ENCODE assay signal across 11 mouse cellular contexts in genomic region chr8:105594451-105595242, GRCm38 (mm10). TPM values are rescaled to one million over a fixed set of nuclear protein-coding genes. Genes with fewer than 3 reads are reported as not detected.
DNase-seq lines count a peak whose midpoint lies in the region; ATAC-seq and TF ChIP-seq lines count a peak whose summit lies in the region.
"Had no signal": no experiment of that assay in that cellular context is flagged by ENCODE, and none has a peak within 500 bp of the region (broad histone marks: within the 10 kb centered on the region; RNA-seq: fewer than 3 reads in every experiment).

No protein-coding gene starts in this region.

- peaks cover 23% of the 10 kb centered on the region for H3K4me1 ChIP-seq in lung, embryonic 15.5 days
- no peaks in the 10 kb centered on the region for H3K4me1 ChIP-seq in hindbrain, postnatal 0 days (ENCODE audit: insufficient read depth, low read length)

- H3K36me3 ChIP-seq in lung, embryonic 15.5 days, result no peaks in the 10 kb centered on the region
- H3K36me3 ChIP-seq in hindbrain, postnatal 0 days (ENCODE audit: insufficient read depth, low read length), result no peaks in the 10 kb centered on the region

- H3K9ac ChIP-seq in lung, embryonic 15.5 days, result no peak overlapping the region
- no peak overlapping the region for H3K9ac ChIP-seq in hindbrain, postnatal 0 days (replicated peaks; ENCODE audit: low read length)

- no peak overlapping the region for H3K27ac ChIP-seq in lung, embryonic 15.5 days
- H3K27ac ChIP-seq in hindbrain, postnatal 0 days, result no peak overlapping the region

- TF ChIP-seq CTCF in hindbrain, postnatal 0 days (IDR thresholded peaks at IDR 0.05; ENCODE audit: low read depth), result no peak

- no peak for DNase-seq in lung, postnatal 10 days
- DNase-seq in hindbrain, postnatal 0 days (ENCODE audit: low spot score), result no peak
- DNase-seq in kidney, postnatal 4 days, result peak; percentile 67 to 79
- DNase-seq in yolk sac, embryonic 10.5 days (ENCODE audit: low spot score), result peak; percentile 39
- DNase-seq in urinary bladder, postnatal 14 days (ENCODE audit: low spot score), result no peak

- no peaks in the 10 kb centered on the region for H3K9me3 ChIP-seq in lung, embryonic 15.5 days
- H3K9me3 ChIP-seq in hindbrain, postnatal 0 days (ENCODE audit: low read length), result no peaks in the 10 kb centered on the region

- no peak overlapping the region for H3K4me3 ChIP-seq in lung, embryonic 15.5 days
- H3K4me3 ChIP-seq in hindbrain, postnatal 0 days (ENCODE audit: low read length), result no peak overlapping the region
- H3K4me3 ChIP-seq: left cerebral cortex, adult 2 months had no signal

- H3K4me2 ChIP-seq in lung, embryonic 15.5 days, result peak overlapping the region; percentile 23; the same call in 1 of the 2 replicates
- H3K4me2 ChIP-seq in hindbrain, postnatal 0 days (ENCODE audit: low read depth, low read length), result 0 out of 2 replicates have a peak overlapping the region, but pooled peaks have one; percentile 8

- H3K27me3 ChIP-seq in lung, embryonic 15.5 days, result no peaks in the 10 kb centered on the region
- no peaks in the 10 kb centered on the region for H3K27me3 ChIP-seq in hindbrain, postnatal 0 days (ENCODE audit: insufficient read depth, low read length)

- no peak for ATAC-seq in lung, embryonic 15.5 days (ENCODE audit: borderline replicate concordance, extremely low read depth, low FRiP score, low TSS enrichment)
- ATAC-seq in hindbrain, postnatal 0 days, result no peak
- no peak for ATAC-seq in erythroid progenitor cell, adult 5-6 weeks (replicated peaks; ENCODE audit: low FRiP score, poor library complexity, severe bottlenecking)

- WGBS in lung, embryonic 15.5 days, result 62% methylated on average over 18 of the region's 18 CpGs
- WGBS in hindbrain, postnatal 0 days, result 84% methylated on average over 18 of the region's 18 CpGs

RNA-seq across cellular contexts. Expression of gene Ripor1, which starts 10.4 kb away (rescaled TPM):
- polyA plus RNA-seq in lung, embryonic 15.5 days (2015; fragmentation: Nextera tagmentation; extraction: Ambion mirVana), result 30.6 and 34.1 TPM in 2 replicates
- total RNA-seq in hindbrain, postnatal 0 days (2014; rRNA removed), result 14.4 and 15.1 TPM in 2 replicates
- polyA plus RNA-seq in hindbrain, postnatal 0 days (2015; fragmentation: Nextera tagmentation; extraction: Ambion mirVana), result 23.5 and 28.7 TPM in 2 replicates
- total RNA-seq in erythroid progenitor cell, adult 5-6 weeks (2015; ENCODE audit: low replicate concordance), result 7.2 and 11.3 TPM in 2 replicates
- total RNA-seq in erythroid progenitor cell, adult 5-6 weeks (2017; ENCODE audit: low replicate concordance), result 0.23 and 1.8 TPM in 2 replicates

RNA-seq across cellular contexts. Expression of gene Atp6v0d1, which starts 28.8 kb away (rescaled TPM):
- polyA plus RNA-seq in lung, embryonic 15.5 days (2015; fragmentation: Nextera tagmentation; extraction: Ambion mirVana), result 80.8 and 82.1 TPM in 2 replicates
- 231 and 249 TPM in 2 replicates for total RNA-seq in hindbrain, postnatal 0 days (2014; rRNA removed)
- 271 and 289 TPM in 2 replicates for polyA plus RNA-seq in hindbrain, postnatal 0 days (2015; fragmentation: Nextera tagmentation; extraction: Ambion mirVana)
- total RNA-seq in erythroid progenitor cell, adult 5-6 weeks (2015; ENCODE audit: low replicate concordance), result 84.7 and 109 TPM in 2 replicates
- 31.3 and 35.6 TPM in 2 replicates for total RNA-seq in erythroid progenitor cell, adult 5-6 weeks (2017; ENCODE audit: low replicate concordance)

RNA-seq across cellular contexts. Expression of gene Ctcf, which starts 41.7 kb away (rescaled TPM):
- polyA plus RNA-seq in lung, embryonic 15.5 days (2015; fragmentation: Nextera tagmentation; extraction: Ambion mirVana), result 131 and 140 TPM in 2 replicates
- 27.4 and 35.9 TPM in 2 replicates for total RNA-seq in hindbrain, postnatal 0 days (2014; rRNA removed)
- 87.4 and 88.1 TPM in 2 replicates for polyA plus RNA-seq in hindbrain, postnatal 0 days (2015; fragmentation: Nextera tagmentation; extraction: Ambion mirVana)
- total RNA-seq in erythroid progenitor cell, adult 5-6 weeks (2015; ENCODE audit: low replicate concordance), result 154 and 195 TPM in 2 replicates
- 314 and 346 TPM in 2 replicates for total RNA-seq in erythroid progenitor cell, adult 5-6 weeks (2017; ENCODE audit: low replicate concordance)

RNA-seq across cellular contexts. Expression of gene Agrp, which starts 42.5 kb away (rescaled TPM):
- polyA plus RNA-seq in lung, embryonic 15.5 days (2015; fragmentation: Nextera tagmentation; extraction: Ambion mirVana), result 0.69 and 0.79 TPM in 2 replicates
- total RNA-seq in hindbrain, postnatal 0 days (2014; rRNA removed), result 2.1 TPM in 1 of 2 replicates, not detected in the other
- 1.3 and 1.4 TPM in 2 replicates for polyA plus RNA-seq in hindbrain, postnatal 0 days (2015; fragmentation: Nextera tagmentation; extraction: Ambion mirVana)
- total RNA-seq in erythroid progenitor cell, adult 5-6 weeks (2015; ENCODE audit: low replicate concordance), result not detected in 2 replicates
- total RNA-seq in erythroid progenitor cell, adult 5-6 weeks (2017; ENCODE audit: low replicate concordance), result not detected in 2 replicates
- total RNA-seq: common myeloid progenitor, adult 5-6 weeks; left cerebral cortex, adult 2 months; megakaryocyte-erythroid progenitor cell, adult 5-6 weeks; MEL had no signal

Comparison
In these comparisons a context has a peak if more than half of its experiments do, and no peak if none do; other contexts are left out.
1. DNase-seq: peak in kidney, postnatal 4 days (2 of 2) and yolk sac, embryonic 10.5 days (single experiment); none in lung, postnatal 10 days (single experiment), hindbrain, postnatal 0 days (single experiment) and urinary bladder, postnatal 14 days (single experiment).